Mouse (Mus musculus) intestine, embryonic 16.5 days (tissue): ENCODE measurements at regions not wholly inside any gene's neighbourhood (a gene's known extent, or its start where the extent isn't known, plus 50 kb on each side); places are given as distances from the start of the nearest gene placed in this dataset.

Experiments used
- ATAC-seq: fragments of 200-750 bp; cut with Nextera tagmentation; 2 replicates; pipeline ENCODE4 v1.8.0; 2017; ENCODE audit warnings: moderate TSS enrichment, moderate library complexity
- H3K27ac ChIP-seq: fragments of 300-500 bp; sonication (generic); 2 replicates; pipeline ENCODE4 v1.5.1; 2014; ENCODE audit warnings: mild to moderate bottlenecking, low read length
- H3K27me3 ChIP-seq: fragments of 300-500 bp; sonication (generic); replicated peaks from 2 replicates; pipeline ENCODE4 v1.6.1; 2014; ENCODE audit warnings: low read length, control low read depth, mixed read lengths; ENCODE audit not compliant: control insufficient read depth, insufficient read depth
- H3K36me3 ChIP-seq: fragments of 300-500 bp; sonication (generic); 2 replicates; pipeline ENCODE4 v1.6.1; 2014; ENCODE audit warnings: low read length, control low read depth; ENCODE audit not compliant: control insufficient read depth, insufficient read depth
- H3K4me1 ChIP-seq: fragments of 300-500 bp; sonication (generic); 2 replicates; pipeline ENCODE4 v1.6.1; 2014; ENCODE audit warnings: low read length, control low read depth, mixed read lengths; ENCODE audit not compliant: control insufficient read depth, insufficient read depth
- H3K4me2 ChIP-seq: fragments of 300-500 bp; sonication (generic); 2 replicates; pipeline ENCODE4 v1.6.1; 2014; ENCODE audit warnings: low read depth, low read length, control low read depth
- H3K4me3 ChIP-seq: fragments of 300-500 bp; sonication (generic); 2 replicates; pipeline ENCODE4 v1.5.1; 2014; ENCODE audit warnings: mild to moderate bottlenecking, low read length
- H3K9ac ChIP-seq: fragments of 300-500 bp; sonication (generic); 2 replicates; pipeline ENCODE4 v1.6.1; 2014; ENCODE audit warnings: low read depth, low read length
- H3K9me3 ChIP-seq: fragments of 300-500 bp; sonication (generic); 2 replicates; pipeline ENCODE4 v1.6.1; 2016; ENCODE audit warnings: low read length, control low read depth; ENCODE audit not compliant: control insufficient read depth
- WGBS: fragments of 180-500 bp; shearing (Covaris S2); extraction: QIAGEN DNeasy Blood & Tissue Kit; methylation state at CpG from one replicate; pipeline ENCODE4 v1.1.7; 2014; 5-methylcytosine and 5-hydroxymethylcytosine counted together

DNA sequence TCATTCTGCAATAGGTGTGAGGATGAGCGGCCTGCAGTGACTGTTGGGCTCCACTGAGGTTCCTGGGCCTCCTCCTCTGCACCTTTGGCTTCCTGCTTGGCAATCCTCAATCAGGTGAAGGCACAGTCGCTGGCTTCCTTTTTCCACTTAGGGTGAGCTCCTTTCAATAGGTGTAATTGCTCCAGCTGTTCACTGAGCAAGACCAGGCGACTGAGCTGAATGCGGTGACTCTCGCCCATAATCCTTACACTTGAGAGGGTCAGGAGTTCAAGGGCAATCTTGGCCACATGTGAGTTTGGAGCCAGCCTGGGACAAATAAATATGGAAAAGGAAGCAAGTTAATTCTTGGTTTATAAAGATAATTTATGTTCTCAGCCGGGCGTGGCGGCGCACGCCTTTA lies 76.1 kb upstream of the Epcam start:
- Histone ChIP-seq H3K27ac (no peak overlapping the region), H3K36me3 (no peaks in the 10 kb centered on the region), H3K9me3 (no peaks in the 10 kb centered on the region), H3K4me1 (peaks cover 5% of the 10 kb centered on the region; the same call in 1 of the 2 replicates), H3K4me2 (no peak overlapping the region), H3K4me3 (no peak overlapping the region), H3K9ac (no peak overlapping the region), H3K27me3 (no peaks in the 10 kb centered on the region)
- no peak for ATAC-seq
- 89% methylated on average over 10 of the region's 10 CpGs for WGBS

DNA sequence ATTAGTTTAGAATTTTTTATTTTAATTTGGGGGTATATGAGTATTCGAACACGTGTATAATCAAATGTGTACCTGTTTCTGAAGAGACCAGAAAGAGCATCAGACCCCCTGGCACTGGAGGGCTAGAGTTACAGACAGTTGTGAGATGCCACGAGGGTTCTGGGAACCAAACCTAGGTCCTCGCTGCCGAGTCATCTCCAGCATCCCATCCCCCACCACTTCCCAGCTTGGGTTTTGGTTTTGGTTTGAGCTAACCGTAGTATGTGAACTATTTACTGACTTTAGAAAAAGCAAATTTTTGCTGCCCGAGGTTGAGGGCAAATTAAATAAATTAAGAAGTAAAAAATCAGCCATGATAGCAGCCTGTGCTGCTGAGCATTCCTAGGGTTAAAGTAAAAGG lies 74.9 kb upstream of the Epcam start:
- WGBS = 86% methylated on average over 7 of the region's 7 CpGs
- ATAC-seq = no peak
- H3K4me3 ChIP-seq = no peak overlapping the region
- no peak overlapping the region for H3K27ac ChIP-seq
- no peaks in the 10 kb centered on the region for H3K27me3 ChIP-seq
- H3K4me2 ChIP-seq = no peak overlapping the region
- H3K36me3 ChIP-seq = no peaks in the 10 kb centered on the region
- H3K4me1 ChIP-seq = peaks cover 11% of the 10 kb centered on the region; the same call in 1 of the 2 replicates
- H3K9ac ChIP-seq = no peak overlapping the region
- H3K9me3 ChIP-seq = no peaks in the 10 kb centered on the region

DNA sequence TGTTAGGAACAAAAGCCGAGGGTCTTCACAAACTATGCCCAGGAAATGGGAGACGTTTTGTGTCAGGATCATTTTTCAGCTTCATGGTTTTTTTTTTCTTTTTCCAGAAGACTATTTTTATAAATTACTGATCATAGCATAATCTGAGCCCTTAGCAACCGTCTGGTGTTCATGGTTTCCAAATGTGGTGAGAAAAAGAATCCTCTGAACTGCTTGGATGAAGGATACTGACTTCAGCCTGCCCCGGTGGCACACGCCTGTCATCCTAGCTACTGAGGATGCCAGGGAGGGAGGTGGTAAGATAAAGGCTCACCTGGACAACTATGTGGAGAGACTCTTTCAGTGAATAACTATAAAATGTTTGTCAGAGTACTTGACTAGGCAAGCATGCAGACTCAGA lies 72.4 kb upstream of the Epcam start:
- no peaks in the 10 kb centered on the region for H3K9me3 ChIP-seq
- no peaks in the 10 kb centered on the region for H3K36me3 ChIP-seq
- H3K4me3 ChIP-seq = no peak overlapping the region
- WGBS = 82% methylated on average over 5 of the region's 5 CpGs
- H3K27ac ChIP-seq = no peak overlapping the region
- no peaks in the 10 kb centered on the region for H3K27me3 ChIP-seq
- H3K4me2 ChIP-seq = no peak overlapping the region
- H3K4me1 ChIP-seq = peaks cover 14% of the 10 kb centered on the region; the same call in 1 of the 2 replicates
- no peak for ATAC-seq
- H3K9ac ChIP-seq = no peak overlapping the region

DNA sequence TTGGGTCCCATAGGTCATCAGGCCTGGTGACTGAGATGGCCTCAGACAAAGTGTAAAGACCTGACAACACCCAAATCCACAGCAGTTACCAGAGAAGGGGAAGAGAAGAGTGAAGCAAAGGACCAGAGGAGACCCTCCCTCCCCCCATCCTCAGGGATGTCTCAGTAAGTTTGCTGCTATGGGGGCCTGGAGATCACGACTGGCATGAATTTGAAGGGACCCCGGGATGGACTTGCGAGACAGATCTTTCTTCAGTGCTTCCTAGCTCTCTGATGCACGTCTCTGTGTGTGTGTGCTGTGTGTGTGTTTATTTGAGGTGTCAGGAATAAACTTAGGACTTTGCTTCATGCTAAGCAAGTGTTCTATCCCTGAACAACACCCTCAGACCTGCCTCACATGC lies 70.1 kb upstream of the Epcam start:
- no peak overlapping the region for H3K4me3 ChIP-seq
- H3K36me3 ChIP-seq = no peaks in the 10 kb centered on the region
- peaks cover 23% of the 10 kb centered on the region for H3K4me1 ChIP-seq
- no peak overlapping the region for H3K9ac ChIP-seq
- no peaks in the 10 kb centered on the region for H3K27me3 ChIP-seq
- 67% methylated on average over 4 of the region's 4 CpGs for WGBS
- ATAC-seq = no peak
- H3K27ac ChIP-seq = peak overlapping the region; percentile 95
- no peaks in the 10 kb centered on the region for H3K9me3 ChIP-seq
- no peak overlapping the region for H3K4me2 ChIP-seq

DNA sequence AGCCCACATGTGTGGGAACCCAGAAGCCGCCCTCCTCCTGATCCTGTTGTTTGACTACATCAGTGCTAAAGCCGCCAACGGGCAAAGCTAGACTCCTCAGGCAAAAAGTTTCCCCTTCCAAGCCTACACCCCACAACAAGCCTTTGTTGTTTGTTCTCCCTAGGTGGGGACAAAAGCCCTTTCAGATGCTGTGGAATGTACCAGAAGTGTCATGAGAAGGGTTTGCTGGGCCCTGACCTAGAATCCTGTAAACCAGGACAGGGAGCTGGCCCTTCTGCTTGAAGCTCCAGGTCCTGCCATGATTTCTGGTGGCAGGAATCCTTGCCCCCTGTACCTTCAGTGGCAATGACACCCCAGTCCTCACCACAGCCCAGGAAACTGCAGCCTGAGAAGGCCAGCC lies 69.5 kb upstream of the Epcam start:
- H3K27me3 ChIP-seq = no peaks in the 10 kb centered on the region
- H3K4me2 ChIP-seq = peak overlapping the region; percentile 23
- no peaks in the 10 kb centered on the region for H3K9me3 ChIP-seq
- H3K4me3 ChIP-seq = no peak overlapping the region
- no peak for ATAC-seq
- peak overlapping the region; percentile 95 for H3K27ac ChIP-seq
- H3K36me3 ChIP-seq = no peaks in the 10 kb centered on the region
- 69% methylated on average over 3 of the region's 3 CpGs for WGBS
- H3K9ac ChIP-seq = peak overlapping the region; percentile 42
- peaks cover 30% of the 10 kb centered on the region for H3K4me1 ChIP-seq

DNA sequence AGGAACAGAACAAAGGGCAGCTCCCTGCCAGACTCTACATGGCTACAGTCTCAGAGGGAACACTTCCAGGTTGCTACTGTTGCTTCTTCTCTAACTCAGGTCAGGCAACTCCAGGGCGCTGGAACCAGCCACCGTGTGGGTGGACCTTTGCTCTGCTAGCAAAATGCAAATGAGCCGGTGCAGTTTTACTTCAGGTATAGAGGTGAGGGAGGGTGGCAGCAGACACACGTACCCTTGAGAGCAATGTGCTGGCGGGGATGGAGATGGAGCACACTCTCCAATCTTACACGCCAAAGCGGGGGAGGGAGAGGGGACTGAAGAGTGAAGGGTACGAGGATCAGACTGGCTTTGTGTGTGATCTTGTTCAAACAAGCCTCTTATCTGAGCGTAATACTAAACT lies 68.8 kb upstream of the Epcam start:
- Histone ChIP-seq H3K4me1 (peaks cover 32% of the 10 kb centered on the region), H3K36me3 (no peaks in the 10 kb centered on the region), H3K27ac (peak overlapping the region; percentile 95), H3K9me3 (no peaks in the 10 kb centered on the region), H3K4me2 (peak overlapping the region; percentile 23), H3K4me3 (no peak overlapping the region), H3K9ac (peak overlapping the region; percentile 42), H3K27me3 (no peaks in the 10 kb centered on the region)
- WGBS = 24% methylated on average over 9 of the region's 9 CpGs
- ATAC-seq = peak; percentile 92

DNA sequence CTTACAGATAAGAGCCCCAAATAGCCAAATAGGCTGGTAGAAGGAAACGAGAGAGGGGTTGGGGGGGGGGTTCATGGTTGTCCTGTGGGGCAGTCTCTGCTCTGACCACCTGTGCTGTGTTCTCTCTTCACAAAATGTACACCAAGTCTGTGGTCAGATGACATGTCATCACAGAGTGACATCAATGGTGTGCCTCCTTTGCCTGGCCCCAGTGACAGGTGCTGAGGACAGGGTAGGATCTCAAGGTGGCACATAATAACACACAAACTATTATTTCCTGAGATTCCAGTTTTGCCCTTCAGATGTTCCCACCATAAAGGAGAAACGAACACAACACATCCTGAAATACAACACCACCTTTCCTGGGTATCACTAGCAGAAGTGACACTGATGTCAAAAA lies 68.3 kb upstream of the Epcam start:
- Histone ChIP-seq H3K4me2 (no peak overlapping the region), H3K27ac (peak overlapping the region; percentile 56), H3K4me1 (peaks cover 32% of the 10 kb centered on the region), H3K9ac (no peak overlapping the region), H3K36me3 (no peaks in the 10 kb centered on the region), H3K4me3 (no peak overlapping the region), H3K27me3 (no peaks in the 10 kb centered on the region), H3K9me3 (no peaks in the 10 kb centered on the region)
- ATAC-seq = peak; percentile 57
- WGBS = 26% methylated on average over 2 of the region's 2 CpGs

DNA sequence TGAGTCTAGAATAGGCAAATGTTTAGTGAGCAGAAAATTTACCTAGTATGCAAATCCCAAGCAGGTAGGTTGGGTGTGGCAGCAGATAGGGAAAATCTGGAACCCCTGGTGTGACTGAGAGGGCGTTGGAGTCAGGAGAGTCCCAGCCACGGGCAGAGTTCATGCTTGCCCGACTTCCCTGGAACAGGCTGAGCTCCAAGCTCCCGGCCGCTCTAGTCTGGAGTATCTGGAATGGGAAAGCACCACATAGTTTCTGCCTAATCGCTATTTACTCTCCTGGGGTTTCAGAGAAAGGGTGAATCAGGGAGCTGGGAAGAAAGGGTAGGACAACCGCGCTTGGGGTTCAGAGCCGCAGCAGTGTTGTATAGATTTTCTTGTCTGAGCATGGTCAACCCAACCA lies 65.8 kb upstream of the Epcam start:
- no peaks in the 10 kb centered on the region for H3K36me3 ChIP-seq
- 0 out of 2 replicates have a peak overlapping the region, but pooled peaks have one; percentile 13 for H3K9ac ChIP-seq
- ATAC-seq = peak; percentile 37
- no peak overlapping the region; the same call in 1 of the 2 replicates for H3K4me2 ChIP-seq
- 58% methylated on average over 9 of the region's 9 CpGs for WGBS
- no peaks in the 10 kb centered on the region for H3K9me3 ChIP-seq
- H3K4me3 ChIP-seq = no peak overlapping the region
- H3K27me3 ChIP-seq = no peaks in the 10 kb centered on the region
- H3K27ac ChIP-seq = peak overlapping the region; percentile 74
- peaks cover 27% of the 10 kb centered on the region for H3K4me1 ChIP-seq

DNA sequence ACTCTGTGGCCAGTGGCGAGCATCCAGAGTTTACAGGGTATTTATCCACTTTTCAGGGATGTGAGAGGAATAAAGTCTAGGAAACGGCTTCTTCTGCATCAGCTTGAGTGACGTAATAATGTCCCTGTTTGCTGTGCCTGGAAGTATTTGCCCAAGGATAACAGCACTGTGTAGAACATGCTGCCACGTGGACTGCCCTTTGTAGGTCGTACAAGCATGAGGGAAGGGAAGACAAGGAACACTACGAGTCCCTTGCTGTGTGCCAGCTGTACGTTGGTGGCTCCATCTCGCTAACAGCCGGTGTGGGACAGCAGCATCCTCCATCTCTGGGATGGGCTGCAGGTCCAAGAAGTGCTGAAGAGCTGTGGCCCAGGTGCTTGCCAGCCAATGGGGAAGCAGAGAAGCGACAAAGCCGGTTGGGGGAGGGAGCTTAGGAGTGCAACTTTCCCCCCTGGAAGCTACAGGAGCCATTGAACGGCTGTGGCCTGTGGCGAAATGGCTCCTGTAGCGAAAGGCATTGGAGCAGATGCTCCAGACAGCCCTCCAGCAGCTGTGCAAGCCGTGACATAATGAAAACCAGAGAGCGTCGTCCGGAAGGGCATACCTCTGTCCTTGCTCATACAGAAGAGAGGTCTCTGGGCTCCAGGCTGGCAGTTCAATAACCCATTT lies 65.0 kb upstream of the Epcam start:
- Histone ChIP-seq H3K4me2 (0 out of 2 replicates have a peak overlapping the region, but pooled peaks have one; percentile 54), H3K27me3 (no peaks in the 10 kb centered on the region), H3K36me3 (no peaks in the 10 kb centered on the region), H3K9me3 (no peaks in the 10 kb centered on the region), H3K4me1 (peaks cover 21% of the 10 kb centered on the region), H3K4me3 (no peak overlapping the region; the same call in 1 of the 2 replicates), H3K27ac (peak overlapping the region; percentile 74; the same call in 1 of the 2 replicates), H3K9ac (peak overlapping the region; percentile 48; the same call in 1 of the 2 replicates)
- no peak for ATAC-seq
- WGBS = 49% methylated on average over 18 of the region's 18 CpGs
